Mouse (Mus musculus) urinary bladder, postnatal 14 days (tissue): ENCODE data around the gene Alg13.
A peak's percentile ranks its signal among the peaks of the same experiment; 100 is the strongest.

Experiments
- DNase-seq: peaks from one replicate; pipeline ENCODE4 v3.0.0; 2021; ENCODE audit warnings: low spot score

The Alg13 gene

DNA sequence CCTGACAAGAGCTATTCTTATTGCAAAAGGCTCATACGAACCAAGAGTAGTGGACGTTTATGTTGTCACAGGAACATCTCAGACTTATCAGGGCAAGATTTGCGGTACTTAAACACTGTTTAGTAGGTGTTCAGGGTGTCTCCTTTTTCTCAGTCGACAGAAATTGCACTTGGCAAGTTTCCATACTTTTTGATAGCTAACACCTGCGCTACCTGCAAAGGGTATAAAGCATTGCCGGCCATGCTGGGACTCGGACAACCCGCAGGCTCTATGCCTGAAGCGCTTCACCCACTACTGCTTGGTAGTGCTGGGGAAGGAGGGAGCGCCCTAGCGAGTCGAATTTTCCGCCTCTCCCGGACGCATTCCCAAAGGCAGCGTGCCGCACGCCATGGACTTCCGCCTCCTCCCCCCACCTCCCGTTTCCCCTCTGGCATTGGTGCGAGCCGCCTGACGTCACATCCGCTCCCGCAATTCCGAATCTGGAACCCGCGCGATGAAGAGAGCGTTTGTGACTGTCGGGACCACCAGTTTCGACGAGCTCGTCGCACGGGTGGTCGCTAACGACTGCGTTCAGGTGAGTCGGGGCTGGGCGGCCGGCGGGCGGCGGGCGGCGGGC lies at the start of gene Alg13:
Alg13 (plus strand) TSS at position 257 of the 616 bp plus-strand sequence.
- DNase-seq: peak; percentile 82

DNA sequence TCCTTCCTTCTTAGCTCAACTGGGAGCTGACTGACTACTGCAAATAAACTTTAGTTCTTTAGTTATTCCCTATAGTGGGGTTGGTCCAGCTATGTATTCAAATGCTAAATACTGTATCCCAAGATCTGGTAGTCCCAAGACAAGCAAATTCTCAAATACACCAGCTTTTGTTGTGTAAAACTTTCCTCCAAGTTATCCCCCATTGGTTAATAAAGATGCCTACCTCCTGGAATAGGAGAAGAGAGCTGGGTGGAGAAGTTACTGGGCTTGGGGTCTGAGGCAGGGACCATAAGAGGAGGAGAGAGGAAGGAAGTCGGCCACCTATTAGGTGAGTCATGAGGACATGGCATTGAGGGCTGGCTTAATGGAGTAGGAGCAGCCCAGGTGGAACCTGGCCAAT lies 49.0 kb upstream of the Alg13 start:
- no peak for DNase-seq

DNA sequence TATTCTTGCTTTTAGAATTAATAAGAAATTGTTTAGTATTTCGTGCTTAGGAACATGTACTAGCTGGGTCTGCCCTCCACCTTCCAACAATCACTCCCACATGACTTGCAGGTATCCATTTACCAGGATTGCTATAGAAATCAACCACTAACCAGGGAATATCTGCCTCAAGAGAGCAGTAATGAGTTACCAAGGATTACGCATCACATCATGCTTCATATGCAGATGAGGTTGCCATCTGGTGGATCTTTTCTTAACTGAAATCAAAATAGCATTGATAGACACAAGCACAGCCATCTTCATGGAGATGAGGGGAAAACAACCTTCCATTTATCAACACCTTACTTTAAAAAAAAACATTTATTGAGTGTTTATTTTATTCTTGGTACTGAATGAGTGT lies 16.1 kb upstream of the Alg13 start:
- DNase-seq: no peak

DNA sequence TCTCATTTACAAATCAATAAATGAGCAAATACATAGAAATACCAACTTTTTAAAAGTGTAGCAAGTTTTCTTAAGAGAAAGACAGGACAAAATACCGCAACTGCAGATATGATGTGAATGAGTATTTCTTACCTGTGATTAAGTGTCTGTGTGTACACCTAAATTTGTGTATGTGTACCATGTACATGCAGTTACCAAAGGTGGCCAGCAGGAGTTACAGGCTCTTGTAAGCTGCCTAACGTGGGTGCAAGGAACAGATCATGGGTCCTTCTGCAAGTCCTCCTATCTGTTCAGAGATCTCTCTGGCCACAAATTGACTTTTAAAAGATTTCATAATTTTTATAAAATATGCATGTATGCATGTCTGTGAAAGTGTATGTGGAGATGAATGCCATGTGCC lies 11.9 kb upstream of the Alg13 start:
- no peak for DNase-seq

DNA sequence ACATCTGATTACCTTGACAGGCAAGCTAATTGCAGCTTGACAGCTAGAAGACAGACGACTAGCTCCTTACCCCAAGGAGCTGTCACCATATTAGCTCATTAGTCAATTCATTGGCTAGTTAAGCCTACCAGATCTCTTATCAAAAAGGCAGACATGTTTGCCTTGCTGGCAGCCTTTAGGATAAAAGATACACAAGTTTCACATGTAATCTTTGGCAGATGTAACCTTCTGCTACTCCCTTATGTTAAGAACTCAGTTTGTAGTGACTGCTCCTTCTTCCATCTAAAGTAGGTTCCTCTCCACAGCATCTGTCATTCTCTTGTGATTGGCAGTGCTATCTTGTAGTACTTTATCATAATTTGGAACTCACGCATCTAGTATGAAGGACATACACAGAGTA lies 3.6 kb upstream of the Alg13 start:
- no peak for DNase-seq

DNA sequence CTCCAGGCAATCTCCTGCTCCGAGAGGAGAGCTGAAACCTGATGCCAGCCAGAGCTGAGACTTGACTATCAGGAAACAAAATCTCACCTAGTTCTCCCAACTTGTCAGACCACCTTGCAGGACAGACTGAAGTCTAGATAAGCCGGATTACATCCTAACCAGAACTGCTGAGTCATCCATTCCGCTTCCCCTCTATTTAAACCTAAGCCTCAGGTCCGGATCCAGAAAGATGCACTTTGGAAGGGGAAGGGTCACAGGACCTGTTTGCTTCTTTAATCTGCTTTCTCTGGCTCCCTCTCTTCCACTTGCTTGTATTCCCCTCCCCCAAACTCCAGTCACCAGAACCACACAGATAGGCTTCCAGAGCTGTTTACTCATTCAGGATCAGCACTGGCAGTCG lies 2.6 kb upstream of the Alg13 start:
- DNase-seq: peak; percentile 6

DNA sequence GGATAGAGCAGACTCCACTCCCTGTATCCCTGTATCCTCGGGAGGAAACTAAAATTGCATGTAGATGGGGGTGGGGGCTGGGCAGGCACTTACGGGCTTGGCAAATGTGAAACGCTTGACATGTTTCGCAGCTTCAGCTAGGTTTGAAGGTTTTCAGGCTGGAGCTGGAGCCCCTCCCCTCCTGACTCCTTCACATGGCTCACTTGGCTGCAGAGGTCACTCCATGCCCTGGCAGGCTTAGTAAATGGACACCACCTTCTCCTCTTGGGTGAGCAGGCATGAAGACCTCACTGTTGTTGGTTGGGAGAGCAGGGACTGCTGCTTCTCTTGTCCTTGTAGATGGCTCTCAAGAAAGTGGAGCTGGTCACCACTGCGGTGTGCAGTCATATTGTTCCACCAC lies 1.6 kb upstream of the Alg13 start:
- DNase-seq: no peak

DNA sequence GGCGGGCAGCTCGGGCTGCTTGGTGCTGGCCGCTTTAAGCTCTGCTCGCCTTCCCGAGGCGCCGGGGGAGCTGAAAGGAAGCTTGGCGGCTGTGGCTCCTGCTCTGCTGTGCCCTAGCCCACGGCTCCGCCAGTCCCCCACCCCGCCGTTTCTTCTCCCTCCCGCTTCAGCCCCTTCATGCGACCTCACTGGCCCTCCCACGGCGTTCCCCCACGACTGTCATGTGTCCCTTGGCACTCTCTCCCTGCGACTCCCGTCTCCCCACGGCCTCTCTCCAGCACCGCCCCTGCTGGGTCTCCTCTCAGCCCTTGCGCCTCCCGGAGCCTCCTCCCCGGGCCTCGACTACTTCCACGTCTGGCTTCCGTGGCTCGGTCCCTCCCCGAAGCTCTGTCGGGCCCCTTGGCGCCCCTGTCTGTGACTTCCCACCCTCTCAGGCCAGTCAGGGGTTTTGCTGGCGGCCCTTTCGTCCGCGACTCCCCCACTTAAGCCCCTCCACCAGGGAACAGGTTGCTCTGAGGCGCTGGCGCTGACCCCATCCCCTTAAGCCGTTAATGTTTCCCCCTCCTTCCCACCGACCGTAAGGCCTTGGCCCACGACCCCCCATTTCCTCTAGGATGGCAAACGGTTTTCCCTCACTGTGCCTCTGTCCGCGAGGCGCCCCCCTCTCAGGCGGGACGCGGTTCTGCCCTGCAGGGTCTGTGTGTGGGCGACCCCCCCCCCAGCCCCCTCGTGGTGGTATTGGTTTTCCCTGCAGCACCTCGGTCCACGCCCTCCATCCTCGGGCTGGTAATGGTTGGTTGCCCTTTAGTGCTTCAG lies 768 bp downstream of the Alg13 start:
- no peak for DNase-seq

DNA sequence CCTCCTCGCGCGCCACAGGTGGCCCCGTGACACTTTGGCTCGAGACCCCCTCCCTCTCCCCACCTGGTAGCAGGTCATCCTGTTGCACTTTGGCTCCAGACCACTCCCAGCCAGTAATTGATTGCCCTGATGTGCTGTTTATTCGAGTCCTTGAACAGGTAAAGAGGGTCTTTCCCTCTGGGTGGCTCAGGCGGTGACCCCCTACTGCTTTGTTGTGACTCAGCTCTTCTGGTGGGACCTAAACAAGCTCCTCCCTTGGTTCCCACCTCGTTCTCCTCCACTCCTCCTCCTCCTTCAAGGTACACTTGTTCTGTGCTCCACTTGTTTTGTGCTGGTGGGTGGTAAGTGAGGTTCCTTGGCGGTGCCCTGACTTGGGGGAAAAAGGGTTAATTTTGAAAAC lies 1.8 kb downstream of the Alg13 start:
- no peak for DNase-seq

DNA sequence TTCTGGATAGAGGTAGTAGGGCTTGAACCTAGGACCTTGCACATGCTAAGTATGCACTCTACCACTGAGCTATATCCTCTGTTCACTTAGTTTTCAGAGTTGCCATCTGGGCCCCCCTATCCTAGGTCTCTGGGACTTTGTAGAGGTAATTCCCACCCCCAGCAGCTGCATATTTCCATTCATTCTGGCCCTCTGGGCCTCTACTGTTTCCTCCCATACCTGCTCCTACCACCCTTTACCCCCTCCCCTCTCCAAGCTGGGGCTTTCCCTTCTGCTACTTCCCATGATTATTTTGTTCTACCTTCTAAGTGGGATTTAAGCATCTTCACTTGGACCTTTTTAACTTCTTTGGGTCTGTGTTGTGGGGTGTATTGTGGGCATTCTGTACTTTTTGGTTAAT lies 7.8 kb downstream of the Alg13 start:
- DNase-seq: no peak

DNA sequence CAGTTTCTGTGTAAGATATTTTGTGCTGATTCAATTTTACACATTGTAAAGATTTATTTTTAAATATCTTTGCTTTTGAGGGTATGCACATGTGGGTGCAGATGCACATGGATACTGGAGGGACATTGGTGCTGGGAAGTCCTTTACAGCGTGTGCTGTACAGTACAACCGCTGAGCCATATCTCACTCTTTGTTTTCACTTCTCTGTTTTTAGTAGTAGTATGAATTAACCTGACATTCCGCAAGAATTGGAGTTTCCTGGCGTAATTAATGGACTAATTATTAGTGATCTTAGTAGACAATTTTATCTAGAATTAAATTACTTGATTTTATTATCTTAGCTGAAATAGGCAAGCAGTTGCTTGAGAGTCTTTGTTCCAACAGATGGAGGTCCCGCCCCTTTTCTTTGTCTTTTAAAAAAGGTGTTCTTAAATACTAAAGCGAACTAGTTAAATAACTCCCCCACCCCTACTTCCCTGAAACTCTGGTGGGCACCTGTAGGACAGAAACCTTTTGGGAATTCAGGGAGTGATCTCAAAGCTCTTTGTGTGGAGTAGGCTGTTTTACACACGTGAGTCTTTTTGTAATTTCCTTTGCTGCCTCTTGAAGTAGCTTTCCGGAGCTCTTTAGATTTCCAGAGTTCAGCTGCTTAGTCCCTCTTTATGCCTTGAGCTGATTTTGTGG lies 17.9 kb downstream of the Alg13 start:
- no peak for DNase-seq

DNA sequence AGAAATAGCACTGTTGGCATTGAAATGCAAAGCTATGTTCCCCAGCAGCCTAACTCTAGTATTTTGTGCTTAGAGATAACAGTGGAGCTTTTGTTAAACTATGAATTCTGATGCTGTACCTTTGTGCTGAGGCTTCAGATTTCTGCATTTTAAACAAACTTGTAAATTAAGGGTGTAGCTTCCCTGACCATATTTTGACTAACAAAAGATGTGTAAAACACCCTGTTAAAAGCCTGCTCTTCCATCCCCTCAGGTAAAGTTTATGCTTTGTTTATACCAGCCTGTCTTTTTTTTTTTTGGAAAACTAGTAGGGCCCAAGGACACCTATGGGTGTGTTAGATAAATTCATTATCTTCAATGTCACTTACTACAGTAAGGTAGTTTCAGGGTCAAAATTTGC lies 20.3 kb downstream of the Alg13 start:
- DNase-seq: no peak

DNA sequence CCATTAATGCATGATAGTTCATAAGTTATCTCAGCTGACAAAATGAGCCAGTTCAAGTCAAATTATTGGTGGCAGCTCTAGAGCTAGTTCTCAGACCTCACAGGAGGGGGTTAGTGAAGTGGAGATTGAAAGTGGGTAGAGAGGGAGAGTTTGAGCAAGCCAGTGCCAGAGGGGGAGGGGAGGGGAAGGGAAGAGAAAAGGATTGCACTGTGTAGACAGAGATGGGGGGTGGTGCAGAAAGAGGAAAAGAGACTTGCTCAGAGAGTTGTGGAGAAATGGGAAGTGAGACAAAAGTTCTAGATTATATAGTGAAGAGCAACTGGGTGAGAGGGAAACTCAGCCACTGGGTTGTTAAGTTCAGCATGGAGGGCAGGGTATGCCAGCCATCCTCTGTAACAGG lies 20.8 kb downstream of the Alg13 start:
- no peak for DNase-seq

DNA sequence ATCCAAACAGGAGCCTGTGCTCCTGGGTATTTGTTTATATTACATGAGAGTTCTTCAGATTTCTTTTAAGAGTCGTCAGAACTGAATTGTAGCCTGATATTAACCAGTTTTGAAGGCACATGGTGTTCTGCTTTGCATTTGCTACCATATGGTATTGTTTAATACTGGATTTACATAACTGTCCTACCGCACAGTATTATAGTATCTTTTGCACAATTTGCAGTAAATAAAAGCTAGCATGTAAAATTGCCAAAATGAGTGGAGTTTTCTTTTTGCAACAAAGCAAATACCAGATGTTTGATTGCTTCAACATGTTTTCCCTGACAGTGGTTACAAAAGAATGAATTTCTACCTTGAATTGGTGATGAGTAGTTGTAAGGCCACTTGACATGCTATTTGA lies 56.6 kb downstream of the Alg13 start:
- DNase-seq: no peak

DNA sequence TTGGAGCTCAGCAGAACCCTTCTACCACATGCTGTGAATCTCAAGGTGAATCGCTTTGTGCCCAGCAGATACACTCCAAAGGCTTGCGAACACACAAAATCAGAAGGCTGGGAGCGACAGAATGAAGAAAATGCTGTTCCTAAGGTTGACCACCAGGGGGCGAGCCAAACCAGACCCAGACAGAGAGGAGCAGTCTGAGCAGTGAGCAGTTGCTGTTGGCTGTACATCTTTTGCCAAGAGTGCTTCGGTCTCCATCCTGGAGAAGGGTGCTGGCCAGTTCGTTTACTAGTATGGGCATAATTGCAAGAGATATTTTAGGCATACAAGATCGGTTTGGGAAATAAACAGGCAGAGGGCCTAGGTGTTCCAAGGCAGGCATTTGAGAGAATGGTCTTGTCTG lies 85.9 kb downstream of the Alg13 start:
- DNase-seq: peak; percentile 5

DNA sequence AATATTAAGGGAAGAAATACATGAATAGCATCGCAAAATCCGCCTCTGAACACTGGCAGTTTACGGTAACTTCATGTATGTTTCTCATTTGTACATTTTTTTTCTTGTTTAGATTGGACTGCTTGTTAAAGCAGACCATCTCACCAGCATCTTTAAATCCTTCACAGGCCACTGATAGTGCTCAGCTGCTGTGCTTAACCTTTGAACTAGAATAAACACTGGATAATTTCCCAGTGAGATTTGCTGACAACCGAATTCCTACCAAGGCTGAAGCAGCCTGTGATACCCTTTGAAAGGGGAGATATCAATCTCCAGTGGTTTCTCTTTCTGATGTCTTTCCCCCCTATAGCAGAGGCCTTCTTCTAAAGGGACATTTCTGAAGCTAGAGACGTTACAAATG lies 90.4 kb downstream of the Alg13 start:
- no peak for DNase-seq

DNA sequence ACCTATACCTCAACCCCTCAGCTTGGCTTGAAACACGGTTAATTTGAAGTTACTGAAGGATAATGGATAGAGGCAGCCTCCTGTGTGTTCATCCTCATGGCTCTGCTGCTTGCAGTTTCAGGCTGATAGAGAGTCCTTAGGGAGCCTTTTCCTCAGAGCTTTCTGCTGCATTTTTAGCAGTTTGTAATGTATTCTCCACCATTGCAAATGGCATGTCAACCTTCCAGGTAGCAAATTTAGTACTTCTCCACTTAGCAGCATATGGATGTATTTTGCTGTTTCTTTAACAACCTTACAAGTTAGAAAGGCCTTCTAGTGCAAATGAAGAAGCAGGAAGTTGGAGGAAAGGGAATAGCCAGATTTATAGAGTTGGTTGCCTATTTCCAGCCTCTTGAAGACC lies 102.7 kb downstream of the Alg13 start:
- DNase-seq: no peak

DNA sequence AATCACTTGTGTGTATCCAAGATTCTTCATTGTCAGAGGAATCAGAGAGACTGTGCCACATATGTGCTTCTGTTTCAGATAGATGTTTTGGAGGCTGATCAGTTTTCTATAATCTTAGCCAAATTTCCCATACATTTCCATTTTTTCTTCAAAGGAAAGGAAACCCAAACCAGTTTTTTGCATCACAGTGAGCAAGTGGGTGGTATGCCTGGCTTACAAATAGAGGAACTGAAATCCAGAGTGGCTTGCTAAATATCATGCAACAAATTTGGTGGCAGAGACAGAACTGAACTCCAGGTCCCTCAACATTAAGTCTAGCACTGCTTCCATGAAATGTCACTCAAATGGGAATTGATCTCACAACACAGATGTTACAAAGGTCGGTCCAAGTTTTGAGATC lies 103.5 kb downstream of the Alg13 start:
- DNase-seq: no peak

DNA sequence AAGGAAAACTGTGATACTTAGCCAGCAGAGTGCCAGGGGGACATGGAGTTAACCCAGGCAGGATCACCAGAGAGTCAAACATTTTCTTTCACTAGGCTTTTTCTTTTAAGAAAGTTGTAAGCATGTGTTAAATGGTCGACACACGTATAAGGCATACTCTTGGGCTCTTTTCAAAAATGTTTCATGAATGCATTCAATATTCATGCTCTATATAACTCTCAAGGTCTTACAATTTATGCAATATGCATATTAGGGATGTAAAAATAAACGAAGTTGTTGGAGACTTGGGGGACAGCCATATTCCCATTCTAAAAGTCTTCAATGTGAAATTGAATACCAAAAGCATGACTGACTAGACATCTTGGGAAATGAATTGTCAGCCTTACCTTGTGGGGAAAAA lies 106.2 kb downstream of the Alg13 start:
- DNase-seq: no peak
